Mouse (Mus musculus): Measurements from ENCODE around the gene Angptl4. TPM values are rescaled to one million over a fixed set of nuclear protein-coding genes. Genes with fewer than 3 reads are reported as not detected.

Angptl4 gene
- polyA plus RNA-seq, 1 experiment from 2014 or later: 47.0 TPM

GRCm38 (mm10) chr17:33774573-33775155, 7.0 kb downstream of the Angptl4 start:
- Histone ChIP-seq H3K9ac (no peak overlapping the region), H3K9me3 (no peaks in the 10 kb centered on the region), H3K4me1 (peaks cover 17% of the 10 kb centered on the region), H3K27ac (no peak overlapping the region), H3K4me3 (no peak overlapping the region), H3K36me3 (peaks cover 31% of the 10 kb centered on the region), H3K4me2 (no peak overlapping the region), H3K27me3 (no peaks in the 10 kb centered on the region)
- no peak for ATAC-seq (ENCODE audit: borderline replicate concordance, extremely low read depth, low FRiP score, low TSS enrichment)
- 86% methylated on average over 8 of the region's 8 CpGs for WGBS

DNA sequence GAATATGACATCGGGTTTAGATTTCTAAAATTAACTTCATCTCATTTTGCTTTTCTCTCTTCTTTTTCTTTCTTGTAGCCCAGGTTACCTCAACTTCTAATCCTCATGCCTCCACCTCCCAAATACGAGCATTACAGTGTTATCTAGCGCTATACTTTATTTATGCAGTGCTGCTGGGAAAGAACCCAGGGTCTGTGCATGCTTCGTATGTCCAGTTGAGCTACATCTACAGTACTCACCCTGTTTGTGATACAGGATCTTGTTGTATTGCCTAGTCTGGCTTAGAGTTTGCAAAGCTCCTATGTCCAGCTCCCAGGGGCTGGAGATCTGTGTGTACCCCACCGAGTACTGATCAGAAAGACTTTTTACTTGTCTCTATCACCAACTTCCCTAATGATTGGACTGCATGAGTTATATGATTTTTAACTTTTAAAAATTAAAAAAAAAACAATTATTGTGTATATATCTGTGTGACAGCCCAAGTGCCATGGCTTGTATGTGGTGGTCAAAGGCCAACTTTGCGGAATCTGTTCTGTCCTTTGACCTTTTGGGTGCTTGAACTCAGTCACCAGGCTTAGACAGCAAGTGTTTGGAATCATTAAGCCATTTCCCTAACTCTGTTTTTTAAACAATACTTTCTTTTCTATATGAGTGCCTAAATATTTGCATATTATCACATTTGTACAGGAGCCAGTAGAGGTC, 7.6 kb downstream of the Angptl4 start:
- Histone ChIP-seq H3K4me3 (no peak overlapping the region), H3K4me1 (peaks cover 11% of the 10 kb centered on the region), H3K27ac (no peak overlapping the region), H3K27me3 (no peaks in the 10 kb centered on the region), H3K9ac (no peak overlapping the region), H3K4me2 (no peak overlapping the region), H3K36me3 (peaks cover 31% of the 10 kb centered on the region), H3K9me3 (no peaks in the 10 kb centered on the region)
- WGBS: 82% methylated on average over 6 of the region's 6 CpGs
- no peak for ATAC-seq (ENCODE audit: borderline replicate concordance, extremely low read depth, low FRiP score, low TSS enrichment)

DNA sequence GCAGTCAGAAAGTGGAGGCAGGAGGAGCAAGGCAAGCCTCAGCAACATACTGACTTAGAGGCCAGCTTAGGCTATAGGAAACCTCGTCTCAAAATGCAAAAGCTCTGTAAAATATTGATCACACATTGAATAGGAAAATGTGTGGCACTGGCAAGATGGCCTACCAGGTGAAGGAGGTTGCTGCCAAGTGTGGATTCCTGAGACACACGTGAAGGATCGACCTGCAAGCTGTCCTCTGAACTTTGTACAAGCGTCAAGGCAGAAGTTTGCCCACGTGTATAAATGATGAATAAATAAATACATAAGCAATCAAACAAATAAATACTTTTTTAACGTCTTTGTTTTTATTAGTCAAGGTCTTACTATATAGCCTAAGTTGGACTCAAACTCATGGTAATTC, 8.2 kb downstream of the Angptl4 start:
- ATAC-seq (ENCODE audit: borderline replicate concordance, extremely low read depth, low FRiP score, low TSS enrichment): no peak
- WGBS: 71% methylated on average over 6 of the region's 6 CpGs
- Histone ChIP-seq H3K9me3 (no peaks in the 10 kb centered on the region), H3K4me2 (no peak overlapping the region), H3K36me3 (peaks cover 31% of the 10 kb centered on the region), H3K9ac (no peak overlapping the region), H3K27ac (no peak overlapping the region), H3K27me3 (no peaks in the 10 kb centered on the region), H3K4me3 (no peak overlapping the region), H3K4me1 (peaks cover 5% of the 10 kb centered on the region)

GRCm38 (mm10) chr17:33771617-33772016, 10.0 kb downstream of the Angptl4 start:
- H3K4me1 ChIP-seq: no peaks in the 10 kb centered on the region
- H3K36me3 ChIP-seq: peaks cover 15% of the 10 kb centered on the region
- H3K9me3 ChIP-seq: no peaks in the 10 kb centered on the region
- ATAC-seq (ENCODE audit: borderline replicate concordance, extremely low read depth, low FRiP score, low TSS enrichment): no peak
- H3K27me3 ChIP-seq: no peaks in the 10 kb centered on the region
- H3K9ac ChIP-seq: no peak overlapping the region
- H3K27ac ChIP-seq: no peak overlapping the region
- H3K4me2 ChIP-seq: no peak overlapping the region
- WGBS: 88% methylated on average over 4 of the region's 4 CpGs
- H3K4me3 ChIP-seq: no peak overlapping the region

DNA sequence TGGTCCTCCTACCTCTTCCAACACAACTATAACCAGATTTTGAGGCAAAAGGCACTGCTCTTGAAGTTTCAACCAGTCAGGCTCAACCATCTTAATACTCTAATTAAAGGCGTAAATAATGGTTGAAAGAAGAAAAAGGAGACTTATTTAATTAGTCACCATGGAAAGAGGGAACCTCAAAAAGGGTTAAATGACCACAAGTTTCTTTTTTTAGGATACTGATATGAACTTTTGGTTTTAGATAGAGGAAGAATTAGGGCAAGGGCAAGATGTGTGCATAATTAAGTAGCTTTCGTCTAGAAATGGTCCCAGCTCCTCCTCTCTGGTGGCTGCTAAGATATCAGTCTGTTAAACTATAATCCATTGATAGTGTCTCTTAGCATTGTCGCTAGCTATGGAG, 15.2 kb downstream of the Angptl4 start:
- H3K9ac ChIP-seq: no peak overlapping the region
- 69% methylated on average over 3 of the region's 3 CpGs for WGBS

GRCm38 (mm10) chr17:33760255-33761165, 21.1 kb downstream of the Angptl4 start, which contains the start of gene Rab11b:
Gene Rab11b (minus strand): TSS chr17:33760530.
- Histone ChIP-seq H3K9me3 (no peaks in the 10 kb centered on the region), H3K36me3 (no peaks in the 10 kb centered on the region), H3K9ac (peak within 1 kb of the TSS; percentile 98), H3K27me3 (no peaks in the 10 kb centered on the region), H3K4me1 (peaks cover 39% of the 10 kb centered on the region), H3K4me2 (peak within 1 kb of the TSS; percentile 80), H3K4me3 (peak within 1 kb of the TSS; percentile 91), H3K27ac (peak within 1 kb of the TSS; percentile 100)
- WGBS: 2% methylated on average over 35 of the region's 35 CpGs
- peak; percentile 99 for ATAC-seq (ENCODE audit: borderline replicate concordance, extremely low read depth, low FRiP score, low TSS enrichment)

More for the DNA sequence above, 15.2 kb downstream of the Angptl4 start:
- Histone ChIP-seq H3K4me3 (no peak overlapping the region), H3K36me3 (no peaks in the 10 kb centered on the region), H3K9me3 (no peaks in the 10 kb centered on the region), H3K27ac (no peak overlapping the region), H3K27me3 (no peaks in the 10 kb centered on the region), H3K4me2 (no peak overlapping the region), H3K4me1 (no peaks in the 10 kb centered on the region)
- ATAC-seq (ENCODE audit: borderline replicate concordance, extremely low read depth, low FRiP score, low TSS enrichment): no peak

GRCm38 (mm10) chr17:33759767-33760254, 21.8 kb downstream of the Angptl4 start:
- Histone ChIP-seq H3K4me3 (peak overlapping the region; percentile 91), H3K4me1 (peaks cover 41% of the 10 kb centered on the region)

DNA sequence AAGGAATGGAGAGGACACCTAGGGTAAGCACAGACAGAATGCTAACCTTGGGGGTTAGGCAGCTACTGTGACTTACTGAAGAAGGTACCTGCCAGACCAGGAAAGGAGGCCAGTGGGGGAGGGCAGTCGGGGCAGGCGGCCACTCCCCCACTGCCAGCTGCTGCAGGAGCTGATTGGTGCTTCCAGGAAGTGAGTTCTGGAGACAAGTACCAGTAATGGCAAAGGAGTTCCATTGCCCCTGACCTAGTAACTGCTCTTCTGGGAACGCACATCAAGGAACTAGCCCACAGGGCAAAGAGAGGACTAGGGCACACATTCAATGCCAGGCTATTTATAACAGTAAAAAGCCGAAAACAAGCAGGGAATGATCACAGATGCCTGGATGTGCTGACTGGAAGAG, 24.4 kb downstream of the Angptl4 start:
- Histone ChIP-seq H3K4me3 (no peak overlapping the region), H3K36me3 (no peaks in the 10 kb centered on the region), H3K4me1 (peaks cover 41% of the 10 kb centered on the region), H3K27ac (no peak overlapping the region), H3K27me3 (no peaks in the 10 kb centered on the region), H3K9me3 (no peaks in the 10 kb centered on the region), H3K9ac (no peak overlapping the region), H3K4me2 (0 out of 2 replicates have a peak overlapping the region, but pooled peaks have one; percentile 3)
- no peak for ATAC-seq (ENCODE audit: borderline replicate concordance, extremely low read depth, low FRiP score, low TSS enrichment)
- 58% methylated on average over 4 of the region's 4 CpGs for WGBS

More at GRCm38 (mm10) chr17:33759767-33760254, 21.8 kb downstream of the Angptl4 start:
- H3K27me3 ChIP-seq: no peaks in the 10 kb centered on the region
- peak overlapping the region; percentile 98 for H3K9ac ChIP-seq
- peak; percentile 89 for ATAC-seq (ENCODE audit: borderline replicate concordance, extremely low read depth, low FRiP score, low TSS enrichment)
- no peaks in the 10 kb centered on the region for H3K9me3 ChIP-seq
- under 1% methylated on average over 37 of the region's 38 CpGs for WGBS
- peak overlapping the region; percentile 100 for H3K27ac ChIP-seq
- H3K36me3 ChIP-seq: no peaks in the 10 kb centered on the region
- peak overlapping the region; percentile 80 for H3K4me2 ChIP-seq

GRCm38 (mm10) chr17:33756108-33756790, 25.4 kb downstream of the Angptl4 start:
- H3K4me2 ChIP-seq: no peak overlapping the region
- no peak for ATAC-seq (ENCODE audit: borderline replicate concordance, extremely low read depth, low FRiP score, low TSS enrichment)
- no peaks in the 10 kb centered on the region for H3K9me3 ChIP-seq
- H3K4me3 ChIP-seq: no peak overlapping the region
- H3K27me3 ChIP-seq: no peaks in the 10 kb centered on the region
- H3K9ac ChIP-seq: no peak overlapping the region
- no peaks in the 10 kb centered on the region for H3K36me3 ChIP-seq
- 87% methylated on average over 3 of the region's 3 CpGs for WGBS
- H3K4me1 ChIP-seq: peaks cover 41% of the 10 kb centered on the region
- H3K27ac ChIP-seq: no peak overlapping the region

- 73% methylated on average over 10 of the region's 10 CpGs for WGBS
- no peak overlapping the region for H3K4me2 ChIP-seq
- H3K27ac ChIP-seq: no peak overlapping the region
- no peaks in the 10 kb centered on the region for H3K27me3 ChIP-seq
- ATAC-seq (ENCODE audit: borderline replicate concordance, extremely low read depth, low FRiP score, low TSS enrichment): no peak
- H3K36me3 ChIP-seq: no peaks in the 10 kb centered on the region
- no peaks in the 10 kb centered on the region for H3K9me3 ChIP-seq
- H3K4me1 ChIP-seq: peaks cover 41% of the 10 kb centered on the region
- H3K4me3 ChIP-seq: no peak overlapping the region
- no peak overlapping the region for H3K9ac ChIP-seq
Observed at GRCm38 (mm10) chr17:33755418-33756107, 26.1 kb downstream of the Angptl4 start.

- H3K9me3 ChIP-seq: no peaks in the 10 kb centered on the region
- H3K4me1 ChIP-seq: peaks cover 41% of the 10 kb centered on the region
- no peak overlapping the region for H3K9ac ChIP-seq
- H3K27ac ChIP-seq: no peak overlapping the region
- H3K4me3 ChIP-seq: no peak overlapping the region
- WGBS: 67% methylated on average over 1 of the region's 1 CpGs
- no peak for ATAC-seq (ENCODE audit: borderline replicate concordance, extremely low read depth, low FRiP score, low TSS enrichment)
- no peak overlapping the region for H3K4me2 ChIP-seq
- no peaks in the 10 kb centered on the region for H3K27me3 ChIP-seq
- H3K36me3 ChIP-seq: peaks cover 4% of the 10 kb centered on the region
Observed at GRCm38 (mm10) chr17:33754656-33755055, 27.0 kb downstream of the Angptl4 start.
